9 mouse cellular contexts compared by ENCODE assay signal in the genomic region with DNA sequence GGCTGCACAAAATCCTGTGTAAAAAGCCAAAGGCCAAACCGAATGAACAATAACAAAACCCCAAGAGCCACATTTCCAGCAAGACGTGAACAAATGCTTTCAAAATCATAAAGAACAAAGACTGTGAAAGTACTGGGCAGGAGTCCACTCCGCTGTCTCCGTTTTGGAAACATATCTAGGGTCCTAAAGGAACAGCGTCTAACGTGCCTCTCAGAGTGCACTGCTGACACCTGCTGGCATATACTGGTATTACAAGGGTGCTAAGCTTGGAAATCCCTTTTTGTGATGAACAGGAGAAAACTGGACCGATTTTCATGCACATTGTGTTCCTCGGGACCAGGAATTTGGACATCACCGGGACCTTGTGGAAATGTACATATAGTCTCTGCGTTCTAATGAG. TPM values are rescaled to one million over a fixed set of nuclear protein-coding genes. Genes with fewer than 3 reads are reported as not detected.
DNase-seq lines count a peak whose midpoint lies in the region; ATAC-seq and TF ChIP-seq lines count a peak whose summit lies in the region.
"Had no signal": no experiment of that assay in that cellular context is flagged by ENCODE, and none has a peak within 500 bp of the region (broad histone marks: within the 10 kb centered on the region; RNA-seq: fewer than 3 reads in every experiment).

No protein-coding gene starts in this region.

- H3K4me1 ChIP-seq in ES-Bruce4 (ENCODE audit: control insufficient read depth, insufficient read depth, low read length), result peaks cover 13% of the 10 kb centered on the region
- peaks cover 4% of the 10 kb centered on the region; the same call in 1 of the 2 replicates for H3K4me1 ChIP-seq in forebrain, embryonic 14.5 days (ENCODE audit: control insufficient read depth, insufficient read depth, low read length)
- H3K4me1 ChIP-seq in hindbrain, embryonic 14.5 days (replicated peaks; ENCODE audit: control insufficient read depth, insufficient read depth, low read length), result 0 out of 2 replicates have a peak, but pooled peaks cover 3% of the 10 kb centered on the region
- no peaks in the 10 kb centered on the region for H3K4me1 ChIP-seq in limb, embryonic 10.5 days
- H3K4me1 ChIP-seq: heart, embryonic 15.5 days had no signal

- no peak for TF ChIP-seq POLR2A in ES-Bruce4 (IDR thresholded peaks at IDR 0.05; ENCODE audit: insufficient read depth, low read length)

- no peak overlapping the region for H3K4me3 ChIP-seq in ES-Bruce4 (ENCODE audit: low read depth, low read length)
- H3K4me3 ChIP-seq in forebrain, embryonic 14.5 days (ENCODE audit: low read depth, low read length), result no peak overlapping the region
- H3K4me3 ChIP-seq in hindbrain, embryonic 14.5 days (replicated peaks; ENCODE audit: low read length), result no peak overlapping the region
- H3K4me3 ChIP-seq in limb, embryonic 10.5 days, result no peak overlapping the region
- H3K4me3 ChIP-seq: heart, embryonic 15.5 days had no signal

- 0 out of 2 replicates have a peak, but pooled peaks have one; percentile 50 for ATAC-seq in forebrain, embryonic 14.5 days
- ATAC-seq in hindbrain, embryonic 14.5 days (ENCODE audit: low FRiP score), result no peak; the same call in 1 of the 2 replicates

- no peaks in the 10 kb centered on the region for H3K36me3 ChIP-seq in ES-Bruce4 (ENCODE audit: control insufficient read depth, insufficient read depth, low read length, poor library complexity, severe bottlenecking)
- no peaks in the 10 kb centered on the region for H3K36me3 ChIP-seq in forebrain, embryonic 14.5 days (ENCODE audit: control insufficient read depth, insufficient read depth, low read length)
- no peaks in the 10 kb centered on the region for H3K36me3 ChIP-seq in hindbrain, embryonic 14.5 days (replicated peaks; ENCODE audit: control insufficient read depth, insufficient read depth)
- H3K36me3 ChIP-seq in limb, embryonic 10.5 days, result no peaks in the 10 kb centered on the region
- H3K36me3 ChIP-seq: heart, embryonic 15.5 days had no signal

- peak; percentile 89 for DNase-seq in 3T3-L1 (ENCODE audit: low read depth, low spot score)
- peak; percentile 76 for DNase-seq in c-Kit-positive CD71-positive TER-119-positive erythroid progenitor cells, embryonic 14.5 days (ENCODE audit: low spot score)
- DNase-seq in forebrain, embryonic 14.5 days (ENCODE audit: low spot score), result peak; percentile 88
- peak; percentile 93 for DNase-seq in hindbrain, embryonic 14.5 days (ENCODE audit: low spot score)
- DNase-seq in limb, embryonic 10.5 days (ENCODE audit: low spot score), result peak; percentile 82
- DNase-seq in ovary, postnatal 14 days (ENCODE audit: low spot score), result peak; percentile 81
- DNase-seq in thymus, postnatal 14 days, result peak; percentile 82

- H3K27me3 ChIP-seq in ES-Bruce4 (ENCODE audit: control insufficient read depth, insufficient read depth, low read length, poor library complexity, severe bottlenecking), result no peaks in the 10 kb centered on the region
- H3K27me3 ChIP-seq in forebrain, embryonic 14.5 days (replicated peaks; ENCODE audit: control insufficient read depth, insufficient read depth, low read length), result no peaks in the 10 kb centered on the region
- H3K27me3 ChIP-seq in hindbrain, embryonic 14.5 days (ENCODE audit: control insufficient read depth, insufficient read depth, low read length), result no peaks in the 10 kb centered on the region
- H3K27me3 ChIP-seq in limb, embryonic 10.5 days (ENCODE audit: low read depth, poor library complexity, severe bottlenecking), result no peaks in the 10 kb centered on the region
- H3K27me3 ChIP-seq: heart, embryonic 15.5 days had no signal

- WGBS in forebrain, embryonic 14.5 days, result 28% methylated on average over 10 of the region's 10 CpGs
- 30% methylated on average over 10 of the region's 10 CpGs for WGBS in hindbrain, embryonic 14.5 days
- WGBS in limb, embryonic 10.5 days, result 38% methylated on average over 10 of the region's 10 CpGs

- TF ChIP-seq EP300 in ES-Bruce4 (IDR thresholded peaks at IDR 0.05; ENCODE audit: insufficient read depth, low read depth, low read length), result no peak

- H3K9ac ChIP-seq in ES-Bruce4 (ENCODE audit: low read depth, poor library complexity, severe bottlenecking), result no peak overlapping the region
- H3K9ac ChIP-seq in forebrain, embryonic 14.5 days (ENCODE audit: low read length), result no peak overlapping the region
- no peak overlapping the region for H3K9ac ChIP-seq in hindbrain, embryonic 14.5 days
- H3K9ac ChIP-seq: heart, embryonic 15.5 days had no signal

- TF ChIP-seq CTCF in ES-Bruce4 (IDR thresholded peaks at IDR 0.05; ENCODE audit: low read depth, low read length), result peak; percentile 56

- H3K27ac ChIP-seq in ES-Bruce4 (ENCODE audit: insufficient read depth, low read length), result no peak overlapping the region
- H3K27ac ChIP-seq in forebrain, embryonic 14.5 days (ENCODE audit: low read depth, low read length), result no peak overlapping the region
- no peak overlapping the region for H3K27ac ChIP-seq in hindbrain, embryonic 14.5 days
- no peak overlapping the region for H3K27ac ChIP-seq in limb, embryonic 10.5 days
- H3K27ac ChIP-seq: heart, embryonic 15.5 days had no signal

- no peaks in the 10 kb centered on the region for H3K9me3 ChIP-seq in ES-Bruce4 (replicated peaks; ENCODE audit: control insufficient read depth, insufficient read depth, low read length, poor library complexity, severe bottlenecking)
- H3K9me3 ChIP-seq in forebrain, embryonic 14.5 days (replicated peaks; ENCODE audit: control insufficient read depth, low read length), result no peaks in the 10 kb centered on the region
- H3K9me3 ChIP-seq in hindbrain, embryonic 14.5 days (ENCODE audit: control insufficient read depth, low read length), result no peaks in the 10 kb centered on the region
- H3K9me3 ChIP-seq in limb, embryonic 10.5 days (replicated peaks), result no peaks in the 10 kb centered on the region
- H3K9me3 ChIP-seq: heart, embryonic 15.5 days had no signal

- H3K4me2 ChIP-seq in forebrain, embryonic 14.5 days (ENCODE audit: low read length), result no peak overlapping the region
- H3K4me2 ChIP-seq in hindbrain, embryonic 14.5 days (replicated peaks), result no peak overlapping the region
- H3K4me2 ChIP-seq: heart, embryonic 15.5 days had no signal

RNA-seq across cellular contexts. Expression of a gene that starts 24.1 kb away (rescaled TPM):
- polyA plus RNA-seq in ES-Bruce4 (2011; ENCODE audit: insufficient read depth, insufficient read length, low read depth, missing spikeins), result 22.4 and 24.4 TPM in 2 replicates
- 22.4 and 31.9 TPM in 2 replicates for polyA plus RNA-seq in forebrain, embryonic 14.5 days (2014; fragmentation: Nextera tagmentation; extraction: Ambion mirVana)
- 23.8 and 27.2 TPM in 2 replicates for polyA plus RNA-seq in hindbrain, embryonic 14.5 days (2014; fragmentation: Nextera tagmentation; extraction: Ambion mirVana)
- polyA plus RNA-seq in limb, embryonic 10.5 days (2016; fragmentation: Nextera tagmentation; extraction: Ambion mirVana), result 23.8 and 30.8 TPM in 2 replicates

RNA-seq across cellular contexts. Expression of a gene that starts 52.9 kb away (rescaled TPM):
- polyA plus RNA-seq in ES-Bruce4 (2011; ENCODE audit: insufficient read depth, insufficient read length, low read depth, missing spikeins), result 797 and 822 TPM in 2 replicates
- polyA plus RNA-seq in forebrain, embryonic 14.5 days (2014; fragmentation: Nextera tagmentation; extraction: Ambion mirVana), result 879 and 1,044 TPM in 2 replicates
- polyA plus RNA-seq in hindbrain, embryonic 14.5 days (2014; fragmentation: Nextera tagmentation; extraction: Ambion mirVana), result 980 and 1,077 TPM in 2 replicates
- polyA plus RNA-seq in limb, embryonic 10.5 days (2016; fragmentation: Nextera tagmentation; extraction: Ambion mirVana), result 1,367 and 1,406 TPM in 2 replicates
